Mouse (Mus musculus) midbrain, embryonic 15.5 days (tissue): ENCODE data around the gene Edrf1. TPM values are rescaled to one million over a fixed set of nuclear protein-coding genes. Genes with fewer than 3 reads are reported as not detected.

ENCODE experiments used
- ATAC-seq: fragments of 200-750 bp; cut with Nextera tagmentation; replicated peaks from 2 replicates; pipeline ENCODE4 v1.8.0; 2017; ENCODE audit warnings: moderate TSS enrichment
- H3K27ac ChIP-seq: fragments of 300-500 bp; sonication (generic); 2 replicates; pipeline ENCODE4 v1.5.1; 2015; ENCODE audit warnings: mild to moderate bottlenecking, inconsistent platforms
- H3K27me3 ChIP-seq: fragments of 300-500 bp; sonication (generic); replicated peaks from 2 replicates; pipeline ENCODE4 v1.6.1; 2015; ENCODE audit warnings: inconsistent platforms
- H3K36me3 ChIP-seq: fragments of 300-500 bp; sonication (generic); replicated peaks from 2 replicates; pipeline ENCODE4 v1.6.1; 2015; ENCODE audit warnings: inconsistent platforms
- H3K4me1 ChIP-seq: fragments of 300-500 bp; sonication (generic); 2 replicates; pipeline ENCODE4 v1.6.1; 2015; ENCODE audit warnings: inconsistent platforms
- H3K4me2 ChIP-seq: fragments of 300-500 bp; sonication (generic); 2 replicates; pipeline ENCODE4 v1.6.1; 2015; ENCODE audit warnings: inconsistent platforms, mild to moderate bottlenecking, moderate library complexity
- H3K4me3 ChIP-seq: fragments of 300-500 bp; sonication (generic); 2 replicates; pipeline ENCODE4 v1.5.1; 2015; ENCODE audit warnings: mild to moderate bottlenecking, inconsistent platforms
- H3K9ac ChIP-seq: fragments of 300-500 bp; sonication (generic); 2 replicates; pipeline ENCODE4 v1.6.1; 2015; ENCODE audit warnings: mild to moderate bottlenecking, inconsistent platforms
- H3K9me3 ChIP-seq: fragments of 300-500 bp; sonication (generic); 2 replicates; pipeline ENCODE4 v1.6.1; 2016; ENCODE audit warnings: inconsistent platforms
- WGBS: fragments of 180-500 bp; shearing (Covaris S2); methylation state at CpG from one replicate; pipeline ENCODE4 v1.1.7; 2015; ENCODE audit warnings: mixed read lengths; 5-methylcytosine and 5-hydroxymethylcytosine counted together
- polyA plus RNA-seq: library from polyadenylated mRNA; unstranded; fragments of >200 nt; fragmentation: Nextera tagmentation; extraction: Ambion mirVana; gene quantifications from 2 replicates; pipeline ENCODE4 v1.2.1, GENCODE M21; 2015

Edrf1 gene
- polyA plus RNA-seq, 1 experiment from 2014 or later = 20.5 TPM

DNA sequence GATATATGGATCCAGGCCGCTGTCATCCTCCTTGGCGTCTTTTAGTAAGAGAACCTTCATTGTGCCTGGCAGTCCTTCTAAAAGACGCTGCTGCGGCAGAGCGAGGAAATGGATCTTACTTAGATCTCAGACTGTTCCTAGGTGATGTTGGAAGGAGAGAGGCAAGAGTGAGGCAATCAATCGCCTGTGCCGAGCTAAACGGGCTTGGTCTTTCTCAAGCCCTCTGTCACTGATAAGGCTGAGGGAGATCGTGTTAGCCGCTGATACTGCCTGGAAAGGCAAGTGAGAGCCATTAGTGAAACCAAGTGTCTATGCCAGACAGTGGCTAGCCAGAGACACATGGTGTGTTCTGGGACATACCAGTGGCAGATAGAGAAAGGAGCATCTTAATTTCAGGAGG, 65.0 kb downstream of the Edrf1 start:
- no peak overlapping the region for H3K4me2 ChIP-seq
- no peaks in the 10 kb centered on the region for H3K9me3 ChIP-seq
- H3K4me1 ChIP-seq = no peaks in the 10 kb centered on the region
- ATAC-seq = no peak
- H3K36me3 ChIP-seq = 0 out of 2 replicates have a peak, but pooled peaks cover 6% of the 10 kb centered on the region
- 96% methylated on average over 10 of the region's 10 CpGs for WGBS
- no peak overlapping the region for H3K4me3 ChIP-seq
- H3K27me3 ChIP-seq = no peaks in the 10 kb centered on the region
- no peak overlapping the region for H3K27ac ChIP-seq
- no peak overlapping the region for H3K9ac ChIP-seq

DNA sequence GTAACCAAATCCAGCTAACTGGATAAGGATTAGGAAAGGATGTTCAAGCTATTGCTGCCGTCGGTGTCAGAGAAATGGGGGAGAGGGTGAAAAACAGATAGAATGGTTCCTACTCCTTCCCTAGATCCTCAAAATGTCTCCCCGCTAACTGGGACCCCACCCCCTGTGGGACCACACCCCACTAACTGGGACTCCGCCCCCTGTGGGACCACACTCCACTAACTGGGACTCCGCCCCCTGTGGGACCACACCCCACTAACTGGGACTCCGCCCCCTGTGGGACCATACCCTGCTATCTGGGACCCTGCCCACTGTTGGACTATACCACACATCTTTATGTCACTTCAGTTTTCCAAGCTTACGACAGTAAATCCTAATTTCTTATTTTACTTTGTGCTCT, 66.6 kb downstream of the Edrf1 start:
- H3K4me1 ChIP-seq = peaks cover 5% of the 10 kb centered on the region
- H3K4me3 ChIP-seq = no peak overlapping the region
- H3K9ac ChIP-seq = no peak overlapping the region
- H3K9me3 ChIP-seq = no peaks in the 10 kb centered on the region
- 0 out of 2 replicates have a peak, but pooled peaks cover 6% of the 10 kb centered on the region for H3K36me3 ChIP-seq
- no peak overlapping the region for H3K4me2 ChIP-seq
- H3K27ac ChIP-seq = no peak overlapping the region
- H3K27me3 ChIP-seq = no peaks in the 10 kb centered on the region
- ATAC-seq = no peak
- WGBS = 94% methylated on average over 7 of the region's 7 CpGs

DNA sequence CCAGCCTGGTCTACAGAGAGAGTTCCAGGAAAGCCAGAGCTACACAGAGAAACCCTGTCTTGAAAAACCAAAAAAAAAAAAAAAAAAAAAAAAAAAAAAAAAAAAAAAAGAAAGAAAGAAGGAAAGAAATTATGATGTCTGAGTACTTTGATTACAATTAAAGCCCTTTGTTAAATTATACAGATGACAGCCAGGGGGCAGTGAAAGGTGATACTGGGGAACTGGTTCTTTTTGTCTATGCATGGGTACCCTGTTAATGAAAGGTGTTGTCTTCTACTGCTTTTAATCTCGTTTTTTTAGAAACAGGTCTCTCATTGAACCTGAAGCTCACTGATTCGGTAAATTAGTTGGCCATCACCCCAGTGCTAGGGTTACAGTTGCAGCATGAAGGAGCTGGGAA, 70.0 kb downstream of the Edrf1 start:
- ATAC-seq = no peak
- Histone ChIP-seq H3K9me3 (no peaks in the 10 kb centered on the region), H3K27ac (no peak overlapping the region), H3K27me3 (no peaks in the 10 kb centered on the region), H3K4me3 (no peak overlapping the region), H3K4me2 (no peak overlapping the region), H3K4me1 (peaks cover 18% of the 10 kb centered on the region), H3K9ac (no peak overlapping the region), H3K36me3 (0 out of 2 replicates have a peak, but pooled peaks cover 4% of the 10 kb centered on the region)
- WGBS = 87% methylated on average over 2 of the region's 2 CpGs

DNA sequence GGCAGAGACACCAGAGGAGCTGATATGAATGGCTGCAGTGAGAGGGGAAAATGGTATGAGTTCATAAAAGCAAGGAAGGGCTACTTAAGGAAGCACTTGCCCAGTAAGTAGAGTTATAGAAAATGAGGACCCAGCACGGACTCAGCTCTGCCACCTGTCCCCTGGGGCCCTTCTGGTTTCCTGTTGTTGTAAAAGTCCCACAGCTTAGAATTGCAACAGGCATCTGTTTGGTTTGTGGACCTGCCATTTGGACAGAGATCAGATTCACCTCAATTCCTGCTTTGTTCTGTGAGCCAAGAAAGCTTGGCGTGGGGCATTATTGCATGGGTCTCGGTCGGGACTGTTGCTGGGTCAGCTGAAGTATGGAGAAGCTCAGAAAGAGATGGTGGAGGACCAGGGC, 78.0 kb downstream of the Edrf1 start:
- Histone ChIP-seq H3K9ac (no peak overlapping the region), H3K9me3 (no peaks in the 10 kb centered on the region), H3K4me3 (no peak overlapping the region), H3K4me2 (no peak overlapping the region), H3K27ac (no peak overlapping the region), H3K36me3 (peaks cover 60% of the 10 kb centered on the region), H3K27me3 (no peaks in the 10 kb centered on the region), H3K4me1 (0 out of 2 replicates have a peak, but pooled peaks cover 5% of the 10 kb centered on the region)
- 87% methylated on average over 4 of the region's 4 CpGs for WGBS
- ATAC-seq = no peak

DNA sequence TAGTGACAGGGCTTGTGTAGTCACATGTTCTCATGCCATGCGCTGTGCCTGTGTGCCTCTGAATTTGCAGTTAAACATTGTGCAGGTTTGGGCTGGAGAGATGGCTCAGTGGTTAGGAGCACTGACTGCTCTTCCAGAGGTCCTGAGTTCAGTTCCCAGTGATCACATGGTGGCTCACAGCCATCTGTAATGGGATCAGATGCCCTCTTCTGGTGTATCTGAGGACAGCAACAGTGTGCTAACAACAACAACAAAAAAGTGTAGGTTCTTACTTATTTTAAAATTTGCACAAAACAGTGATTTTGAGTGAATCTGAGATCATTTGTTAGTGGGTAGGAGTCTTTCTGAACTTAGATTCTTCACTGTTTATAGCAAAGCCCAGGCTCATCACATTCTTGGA, 81.2 kb downstream of the Edrf1 start:
- Histone ChIP-seq H3K27me3 (no peaks in the 10 kb centered on the region), H3K36me3 (peaks cover 79% of the 10 kb centered on the region), H3K4me2 (no peak overlapping the region), H3K27ac (no peak overlapping the region), H3K9ac (no peak overlapping the region), H3K4me3 (no peak overlapping the region), H3K9me3 (no peaks in the 10 kb centered on the region), H3K4me1 (no peaks in the 10 kb centered on the region)
- no peak for ATAC-seq
- 96% methylated on average over 1 of the region's 1 CpGs for WGBS

DNA sequence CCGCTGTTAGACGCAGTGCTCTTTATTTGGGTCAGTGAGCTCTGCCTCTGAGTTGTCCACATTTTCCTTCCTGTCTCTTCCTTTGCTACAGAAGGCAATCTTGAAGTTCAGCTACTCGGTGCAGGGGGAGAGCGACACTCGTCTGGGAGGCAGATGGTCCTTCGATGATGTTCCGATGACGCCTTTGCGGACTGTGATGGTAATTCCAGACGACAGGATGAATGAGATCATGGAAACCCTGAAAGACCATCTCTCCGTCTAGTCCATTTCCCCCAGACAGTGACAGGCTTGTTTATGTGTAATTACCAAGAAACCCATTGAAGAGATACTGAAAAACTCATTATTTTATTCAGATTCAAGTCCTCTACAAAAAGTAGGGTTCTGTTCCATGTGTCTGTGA, 83.3 kb downstream of the Edrf1 start:
- Histone ChIP-seq H3K27ac (no peak overlapping the region), H3K36me3 (peaks cover 64% of the 10 kb centered on the region), H3K9me3 (no peaks in the 10 kb centered on the region), H3K9ac (no peak overlapping the region), H3K27me3 (no peaks in the 10 kb centered on the region), H3K4me2 (no peak overlapping the region), H3K4me1 (no peaks in the 10 kb centered on the region), H3K4me3 (no peak overlapping the region)
- no peak for ATAC-seq
- WGBS = 83% methylated on average over 11 of the region's 11 CpGs

Other genes with a start within 250 kb of the Edrf1 start
- gene Tex36, start 35.4 kb upstream of the Edrf1 start, polyA plus RNA-seq = 0.18 TPM in 1 of 2 replicates, not detected in the other
- 0.14 TPM in 2 replicates for gene Mmp21, start 42.5 kb downstream of the Edrf1 start, polyA plus RNA-seq
- 91.7 and 95.6 TPM in 2 replicates for gene Bccip, start 71.8 kb downstream of the Edrf1 start, polyA plus RNA-seq
- gene Uros, start 72.5 kb downstream of the Edrf1 start, polyA plus RNA-seq = 60.4 and 62.9 TPM in 2 replicates
- gene Fank1, start 139.3 kb downstream of the Edrf1 start, polyA plus RNA-seq = 4.0 and 5.5 TPM in 2 replicates
- 42.6 and 43.6 TPM in 2 replicates for gene Dhx32, start 145.2 kb downstream of the Edrf1 start, polyA plus RNA-seq